Mouse (Mus musculus) limb, embryonic 15.5 days (tissue): ENCODE measurements at regions not wholly inside any gene's neighbourhood (a gene's known extent, or its start where the extent isn't known, plus 50 kb on each side); places are given as distances from the start of the nearest gene placed in this dataset.

Experiments
- ATAC-seq: fragments of 200-750 bp; cut with Nextera tagmentation; 2 replicates; pipeline ENCODE4 v1.8.0; 2017; ENCODE audit warnings: low read depth, moderate TSS enrichment; ENCODE audit not compliant: insufficient number of reproducible peaks, low FRiP score, low TSS enrichment
- H3K27ac ChIP-seq: fragments of 300-500 bp; sonication (generic); 2 replicates; pipeline ENCODE4 v1.5.1; 2015; ENCODE audit warnings: moderate library complexity, mild to moderate bottlenecking, inconsistent platforms
- H3K27me3 ChIP-seq: fragments of 300-500 bp; sonication (generic); 2 replicates; pipeline ENCODE4 v1.6.1; 2015; ENCODE audit warnings: inconsistent platforms
- H3K36me3 ChIP-seq: fragments of 300-500 bp; sonication (generic); 2 replicates; pipeline ENCODE4 v1.6.1; 2015; ENCODE audit warnings: inconsistent platforms
- H3K4me1 ChIP-seq: fragments of 300-500 bp; sonication (generic); 2 replicates; pipeline ENCODE4 v1.6.1; 2015; ENCODE audit warnings: inconsistent platforms
- H3K4me2 ChIP-seq: fragments of 300-500 bp; sonication (generic); 2 replicates; pipeline ENCODE4 v1.6.1; 2015; ENCODE audit warnings: mild to moderate bottlenecking, inconsistent platforms
- H3K4me3 ChIP-seq: fragments of 300-500 bp; sonication (generic); 2 replicates; pipeline ENCODE4 v1.5.1; 2015; ENCODE audit warnings: mild to moderate bottlenecking, inconsistent platforms
- H3K9ac ChIP-seq: fragments of 300-500 bp; sonication (generic); 2 replicates; pipeline ENCODE4 v1.6.1; 2015; ENCODE audit warnings: inconsistent platforms
- H3K9me3 ChIP-seq: fragments of 300-500 bp; sonication (generic); 2 replicates; pipeline ENCODE4 v1.6.1; 2016; ENCODE audit warnings: inconsistent platforms
- WGBS: fragments of 180-500 bp; shearing (Covaris S2); methylation state at CpG from one replicate; pipeline ENCODE4 v1.1.7; 2015; 5-methylcytosine and 5-hydroxymethylcytosine counted together

- no peak overlapping the region for H3K4me2 ChIP-seq
- ATAC-seq, result no peak
- H3K36me3 ChIP-seq, result no peaks in the 10 kb centered on the region
- no peaks in the 10 kb centered on the region for H3K9me3 ChIP-seq
- H3K9ac ChIP-seq, result no peak overlapping the region
- 51% methylated on average over 8 of the region's 8 CpGs for WGBS
- peaks cover 4% of the 10 kb centered on the region; the same call in 1 of the 2 replicates for H3K4me1 ChIP-seq
- H3K27ac ChIP-seq, result no peak overlapping the region
- H3K4me3 ChIP-seq, result no peak overlapping the region
- H3K27me3 ChIP-seq, result no peaks in the 10 kb centered on the region
Observed at GRCm38 (mm10) chr6:117596166-117596840, 244.7 kb upstream of the Zfp637 start.

GRCm38 (mm10) chr6:117604834-117605233, 236.1 kb upstream of the Zfp637 start:
- Histone ChIP-seq H3K4me2 (no peak overlapping the region), H3K36me3 (no peaks in the 10 kb centered on the region), H3K27ac (no peak overlapping the region), H3K27me3 (peaks cover 4% of the 10 kb centered on the region; the same call in 1 of the 2 replicates), H3K4me1 (peaks cover 7% of the 10 kb centered on the region; the same call in 1 of the 2 replicates), H3K9ac (no peak overlapping the region), H3K4me3 (no peak overlapping the region), H3K9me3 (no peaks in the 10 kb centered on the region)
- WGBS, result 89% methylated on average over 2 of the region's 2 CpGs
- no peak for ATAC-seq

GRCm38 (mm10) chr6:117605685-117606084, 235.3 kb upstream of the Zfp637 start:
- no peak overlapping the region for H3K4me2 ChIP-seq
- H3K9ac ChIP-seq, result no peak overlapping the region
- no peak overlapping the region for H3K4me3 ChIP-seq
- peaks cover 10% of the 10 kb centered on the region; the same call in 1 of the 2 replicates for H3K4me1 ChIP-seq
- H3K9me3 ChIP-seq, result no peaks in the 10 kb centered on the region
- no peak overlapping the region for H3K27ac ChIP-seq
- H3K36me3 ChIP-seq, result no peaks in the 10 kb centered on the region
- 70% methylated on average over 4 of the region's 4 CpGs for WGBS
- ATAC-seq, result no peak
- peaks cover 4% of the 10 kb centered on the region; the same call in 1 of the 2 replicates for H3K27me3 ChIP-seq

- Histone ChIP-seq H3K27ac (no peak overlapping the region), H3K4me1 (peaks cover 10% of the 10 kb centered on the region; the same call in 1 of the 2 replicates), H3K4me3 (no peak overlapping the region), H3K4me2 (no peak overlapping the region), H3K9me3 (no peaks in the 10 kb centered on the region), H3K36me3 (no peaks in the 10 kb centered on the region), H3K27me3 (peaks cover 4% of the 10 kb centered on the region; the same call in 1 of the 2 replicates), H3K9ac (no peak overlapping the region)
- no peak for ATAC-seq
- WGBS, result 85% methylated on average over 6 of the region's 6 CpGs
Observed at GRCm38 (mm10) chr6:117606211-117606610, 234.8 kb upstream of the Zfp637 start.

GRCm38 (mm10) chr6:117607023-117607422, 234.0 kb upstream of the Zfp637 start:
- Histone ChIP-seq H3K9ac (no peak overlapping the region), H3K27me3 (peaks cover 4% of the 10 kb centered on the region; the same call in 1 of the 2 replicates), H3K4me3 (no peak overlapping the region), H3K36me3 (no peaks in the 10 kb centered on the region), H3K27ac (no peak overlapping the region), H3K4me1 (peaks cover 10% of the 10 kb centered on the region; the same call in 1 of the 2 replicates), H3K4me2 (no peak overlapping the region), H3K9me3 (no peaks in the 10 kb centered on the region)
- WGBS, result 66% methylated on average over 5 of the region's 5 CpGs
- no peak for ATAC-seq

- H3K9ac ChIP-seq, result no peak overlapping the region
- no peak overlapping the region for H3K4me3 ChIP-seq
- H3K4me2 ChIP-seq, result no peak overlapping the region
- ATAC-seq, result peak; percentile 77
- 36% methylated on average over 11 of the region's 11 CpGs for WGBS
- H3K27me3 ChIP-seq, result peaks cover 4% of the 10 kb centered on the region; the same call in 1 of the 2 replicates
- no peaks in the 10 kb centered on the region for H3K9me3 ChIP-seq
- H3K36me3 ChIP-seq, result no peaks in the 10 kb centered on the region
- H3K27ac ChIP-seq, result peak overlapping the region; percentile 29; the same call in 1 of the 2 replicates
- H3K4me1 ChIP-seq, result peaks cover 20% of the 10 kb centered on the region; the same call in 1 of the 2 replicates
Observed at GRCm38 (mm10) chr6:117609476-117610404, 231.2 kb upstream of the Zfp637 start.

GRCm38 (mm10) chr6:117611281-117611680, 229.7 kb upstream of the Zfp637 start:
- 72% methylated on average over 10 of the region's 10 CpGs for WGBS
- H3K27me3 ChIP-seq, result no peaks in the 10 kb centered on the region
- H3K9ac ChIP-seq, result no peak overlapping the region
- H3K36me3 ChIP-seq, result no peaks in the 10 kb centered on the region
- no peaks in the 10 kb centered on the region for H3K9me3 ChIP-seq
- H3K4me2 ChIP-seq, result no peak overlapping the region
- no peak for ATAC-seq
- no peak overlapping the region for H3K4me3 ChIP-seq
- H3K4me1 ChIP-seq, result peaks cover 20% of the 10 kb centered on the region; the same call in 1 of the 2 replicates
- H3K27ac ChIP-seq, result no peak overlapping the region

- H3K36me3 ChIP-seq, result no peaks in the 10 kb centered on the region
- H3K4me2 ChIP-seq, result no peak overlapping the region
- H3K4me1 ChIP-seq, result peaks cover 20% of the 10 kb centered on the region; the same call in 1 of the 2 replicates
- H3K27ac ChIP-seq, result no peak overlapping the region
- ATAC-seq, result no peak
- H3K27me3 ChIP-seq, result no peaks in the 10 kb centered on the region
- H3K9ac ChIP-seq, result no peak overlapping the region
- 83% methylated on average over 8 of the region's 8 CpGs for WGBS
- H3K4me3 ChIP-seq, result no peak overlapping the region
- no peaks in the 10 kb centered on the region for H3K9me3 ChIP-seq
Observed at GRCm38 (mm10) chr6:117611965-117612364, 229.0 kb upstream of the Zfp637 start.

GRCm38 (mm10) chr6:117612421-117612820, 228.6 kb upstream of the Zfp637 start:
- WGBS, result 65% methylated on average over 8 of the region's 8 CpGs

GRCm38 (mm10) chr6:117613656-117614350, 227.2 kb upstream of the Zfp637 start:
- H3K4me2 ChIP-seq, result no peak overlapping the region
- no peak overlapping the region for H3K9ac ChIP-seq
- ATAC-seq, result no peak; the same call in 1 of the 2 replicates
- no peaks in the 10 kb centered on the region for H3K9me3 ChIP-seq
- 0 out of 2 replicates have a peak overlapping the region, but pooled peaks have one; percentile 52 for H3K27ac ChIP-seq
- no peaks in the 10 kb centered on the region for H3K36me3 ChIP-seq
- WGBS, result 30% methylated on average over 11 of the region's 11 CpGs
- H3K4me1 ChIP-seq, result peaks cover 20% of the 10 kb centered on the region; the same call in 1 of the 2 replicates
- H3K4me3 ChIP-seq, result no peak overlapping the region
- no peaks in the 10 kb centered on the region for H3K27me3 ChIP-seq

More at GRCm38 (mm10) chr6:117612421-117612820, 228.6 kb upstream of the Zfp637 start:
- Histone ChIP-seq H3K4me1 (peaks cover 20% of the 10 kb centered on the region; the same call in 1 of the 2 replicates), H3K36me3 (no peaks in the 10 kb centered on the region), H3K27me3 (no peaks in the 10 kb centered on the region), H3K4me3 (no peak overlapping the region), H3K27ac (no peak overlapping the region), H3K4me2 (no peak overlapping the region), H3K9ac (no peak overlapping the region), H3K9me3 (no peaks in the 10 kb centered on the region)
- no peak for ATAC-seq

- Histone ChIP-seq H3K4me1 (peaks cover 18% of the 10 kb centered on the region; the same call in 1 of the 2 replicates), H3K9me3 (no peaks in the 10 kb centered on the region), H3K4me3 (no peak overlapping the region), H3K9ac (no peak overlapping the region), H3K27ac (peak overlapping the region; percentile 52; the same call in 1 of the 2 replicates), H3K27me3 (no peaks in the 10 kb centered on the region), H3K36me3 (no peaks in the 10 kb centered on the region), H3K4me2 (no peak overlapping the region)
- 63% methylated on average over 6 of the region's 6 CpGs for WGBS
- ATAC-seq, result no peak
Observed at GRCm38 (mm10) chr6:117614386-117614785, 226.6 kb upstream of the Zfp637 start.
